Comparison of ENCODE assay signal across 23 mouse cellular contexts in genomic region chr9:31433431-31433830, GRCm38 (mm10). TPM values are rescaled to one million over a fixed set of nuclear protein-coding genes. Genes with fewer than 3 reads are reported as not detected.
"Had no signal": no experiment of that assay in that cellular context is flagged by ENCODE, and none has a peak within 500 bp of the region (broad histone marks: within the 10 kb centered on the region; RNA-seq: fewer than 3 reads in every experiment).

No protein-coding gene starts in this region.

- DNase-seq: lung, adult 2 months; lung, postnatal 14 days; lung, postnatal 4 days; midbrain, embryonic 14.5 days; retina, postnatal 1 day; right cerebral cortex, adult 18-20 months; right cerebral cortex, postnatal 25 days; right cerebral cortex, postnatal 4 days; spleen, adult 18-20 months; thymus, adult 18-20 months; thymus, postnatal 14 days; thymus, postnatal 36 days had no signal

- H3K27me3 ChIP-seq: lung, embryonic 15.5 days; midbrain, embryonic 12.5 days; neural tube, embryonic 13.5 days; neural tube, embryonic 15.5 days had no signal

- H3K36me3 ChIP-seq: lung, embryonic 15.5 days; midbrain, embryonic 10.5 days; midbrain, embryonic 12.5 days; neural tube, embryonic 13.5 days; neural tube, embryonic 15.5 days had no signal

- H3K4me1 ChIP-seq: lung, embryonic 15.5 days; midbrain, embryonic 12.5 days; neural tube, embryonic 13.5 days; neural tube, embryonic 15.5 days had no signal

- H3K27ac ChIP-seq: lung, embryonic 15.5 days; midbrain, embryonic 10.5 days; midbrain, embryonic 12.5 days; neural tube, embryonic 13.5 days; neural tube, embryonic 15.5 days had no signal

- ATAC-seq: lung, postnatal 0 days; midbrain, embryonic 16.5 days had no signal

- H3K4me3 ChIP-seq: lung, embryonic 15.5 days; midbrain, embryonic 10.5 days; midbrain, embryonic 12.5 days; myocyte; neural tube, embryonic 13.5 days; neural tube, embryonic 15.5 days had no signal

- H3K9me3 ChIP-seq: lung, embryonic 15.5 days; midbrain, embryonic 10.5 days; midbrain, embryonic 12.5 days; neural tube, embryonic 13.5 days; neural tube, embryonic 15.5 days had no signal

- H3K4me2 ChIP-seq: lung, embryonic 15.5 days; midbrain, embryonic 12.5 days; neural tube, embryonic 13.5 days; neural tube, embryonic 15.5 days had no signal

- H3K9ac ChIP-seq: lung, embryonic 15.5 days; midbrain, embryonic 12.5 days; neural tube, embryonic 13.5 days; neural tube, embryonic 15.5 days had no signal

RNA-seq across cellular contexts. Expression of gene Tmem45b, which starts 30.8 kb away (rescaled TPM):
- total RNA-seq: megakaryocyte, adult 5-6 weeks; megakaryocyte-erythroid progenitor cell, adult 5-6 weeks had no signal
- polyA plus RNA-seq: midbrain, embryonic 10.5 days; midbrain, embryonic 12.5 days; myocyte; neural tube, embryonic 11.5 days had no signal
